Mouse (Mus musculus) monocyte, adult 5-6 weeks (primary cell): ENCODE data around the gene Olfr1463. TPM values are rescaled to one million over a fixed set of nuclear protein-coding genes. Genes with fewer than 3 reads are reported as not detected.

Experiments used
- ATAC-seq: fragments of 153-309, 156-312 bp; replicated peaks from 2 replicates; pipeline ENCODE4 v1.8.0; 2017; ENCODE audit warnings: mild to moderate bottlenecking; ENCODE audit not compliant: low TSS enrichment, insufficient number of reproducible peaks, severe bottlenecking, poor library complexity, low FRiP score
- total RNA-seq: library from RNA; stranded (forward); fragments of 200-1000, 200-491, 200-594 nt; gene quantifications from 3 replicates; pipeline ENCODE4 v1.2.3, GENCODE M21; 2017

Olfr1463 gene
- not detected in 3 replicates for total RNA-seq

DNA sequence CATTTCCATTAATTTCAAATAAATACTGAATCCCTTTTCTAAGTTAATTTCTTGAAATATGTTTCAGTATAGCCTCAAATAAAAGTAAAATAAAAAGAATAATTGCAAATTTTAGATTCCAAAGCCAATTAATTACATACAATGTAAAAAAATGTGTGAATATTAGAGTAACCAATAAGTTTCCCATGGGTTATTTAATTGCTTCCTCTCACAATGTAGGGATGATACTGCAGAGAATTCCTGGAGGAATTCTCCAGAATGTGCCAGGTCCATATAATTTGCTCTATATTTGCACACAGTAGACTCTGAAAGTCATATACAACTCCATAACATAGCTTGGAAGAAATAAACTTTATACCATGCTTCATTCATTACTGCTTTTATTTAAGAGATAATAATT lies at the start of gene Olfr1463:
TSS of gene Olfr1463 (plus strand) at position 301 of the 400 bp plus-strand sequence.
- no peak for ATAC-seq

DNA sequence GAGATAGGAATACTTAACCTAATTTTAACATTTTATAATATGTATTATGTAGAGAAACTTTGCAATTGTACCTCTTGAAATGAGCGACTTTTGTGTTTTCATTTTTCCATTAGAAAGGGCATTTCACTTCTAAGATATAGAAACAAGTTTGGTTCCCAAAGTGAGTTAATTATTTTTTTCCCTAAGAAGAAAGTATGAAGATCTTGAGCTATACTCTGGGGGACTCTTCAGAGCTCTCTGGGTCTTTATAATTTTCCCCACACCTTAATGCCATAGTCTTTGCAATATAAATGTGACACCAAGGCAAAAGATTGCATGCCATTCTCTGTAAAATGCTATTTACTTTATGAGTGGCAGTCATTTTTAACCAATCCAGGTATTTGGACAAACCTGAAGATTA lies 45.7 kb upstream of the Olfr1463 start, which contains the start of gene Olfr1462:
TSS of gene Olfr1462 (plus strand) at position 301 of the 400 bp plus-strand sequence.
- ATAC-seq: no peak

DNA sequence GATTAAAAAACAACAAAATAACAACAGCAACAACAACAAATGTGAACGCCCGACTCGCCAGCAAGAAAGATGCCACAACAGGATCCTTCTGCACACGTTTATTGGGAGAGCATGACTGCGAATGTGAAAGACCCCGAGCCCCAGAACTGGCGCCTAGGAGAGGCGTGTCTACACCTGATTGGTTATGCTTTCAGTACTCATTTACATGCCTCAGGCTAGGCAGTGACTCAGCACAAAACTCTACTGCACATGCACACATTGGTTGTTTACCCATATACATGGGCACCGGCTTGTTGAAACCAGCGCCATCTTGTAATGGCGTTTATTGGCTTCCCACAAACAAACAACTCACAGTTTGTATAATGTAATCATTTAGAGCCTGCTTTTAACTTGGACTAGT lies 9.5 kb upstream of the Olfr1463 start:
- ATAC-seq: no peak

Other genes starting within 250 kb of the Olfr1463 start
- not detected in 3 replicates for gene Olfr1451, start 236.3 kb upstream of the Olfr1463 start, total RNA-seq
- gene Olfr1453, start 203.0 kb upstream of the Olfr1463 start, total RNA-seq: not detected in 3 replicates
- not detected in 3 replicates for gene Olfr1454, start 170.7 kb upstream of the Olfr1463 start, total RNA-seq
- gene Olfr1457, start 133.4 kb upstream of the Olfr1463 start, total RNA-seq: not detected in 3 replicates
- gene Olfr1458, start 124.6 kb upstream of the Olfr1463 start, total RNA-seq: not detected in 3 replicates
- 0.19 TPM in 1 of 3 replicates, not detected in the others for gene Olfr1459, start 81.8 kb upstream of the Olfr1463 start, total RNA-seq
- gene Olfr1461, start 68.3 kb upstream of the Olfr1463 start, total RNA-seq: not detected in 3 replicates
- not detected in 3 replicates for gene Olfr1462, start 45.6 kb upstream of the Olfr1463 start, total RNA-seq
- gene Olfr1465, start 84.2 kb downstream of the Olfr1463 start, total RNA-seq: not detected in 3 replicates
- not detected in 3 replicates for gene Olfr1466, start 107.5 kb downstream of the Olfr1463 start, total RNA-seq
- not detected in 3 replicates for gene Olfr1467, start 130.9 kb downstream of the Olfr1463 start, total RNA-seq
- gene Olfr1469, start 176.5 kb downstream of the Olfr1463 start, total RNA-seq: not detected in 3 replicates
- gene Olfr1471, start 212.1 kb downstream of the Olfr1463 start, total RNA-seq: not detected in 3 replicates
- gene Olfr1472, start 224.8 kb downstream of the Olfr1463 start, total RNA-seq: not detected in 3 replicates
- not detected in 3 replicates for gene Olfr1474, start 238.2 kb downstream of the Olfr1463 start, total RNA-seq
- gene Olfr1475, start 248.9 kb downstream of the Olfr1463 start, total RNA-seq: not detected in 3 replicates